8 mouse cellular contexts compared by ENCODE assay signal in genomic region chr13:32801693-32802221, GRCm38 (mm10). TPM values are rescaled to one million over a fixed set of nuclear protein-coding genes. Genes with fewer than 3 reads are reported as not detected.
A peak's percentile ranks its signal among the peaks of the same experiment; 100 is the strongest.
DNase-seq lines count a peak whose midpoint lies in the region; ATAC-seq lines count a peak whose summit lies in the region.

Wrnip1 (plus strand) TSS chr13:32802038.

- peak; percentile 90 for ATAC-seq in megakaryocyte progenitor cell, adult 5-6 weeks (replicated peaks; ENCODE audit: poor library complexity)

- DNase-seq in adipocyte (ENCODE audit: low spot score) = peak; percentile 99
- peak; percentile 98 for DNase-seq in embryo, embryonic 10 days (ENCODE audit: low spot score)
- peak; percentile 91 for DNase-seq in gastrocnemius, postnatal 10 days
- DNase-seq in induced T-regulatory cell, adult 2 months (ENCODE audit: low read depth) = peak; percentile 98
- peak; percentile 98 to 99 for DNase-seq in left cerebral cortex, adult 9 months (ENCODE audit: low spot score in 2 of 2)
- DNase-seq in right cerebral cortex, postnatal 14 days = peak; percentile 97
- DNase-seq in urinary bladder, postnatal 36 days (ENCODE audit: low spot score in 2 of 2) = peak; percentile 91 to 98

RNA-seq across cellular contexts. Expression of gene Wrnip1, which starts in this region (rescaled TPM):
- total RNA-seq in gastrocnemius, postnatal 10 days (2021) = 10 to 100 TPM; 13.0 to 16.4 TPM
- total RNA-seq in megakaryocyte progenitor cell, adult 5-6 weeks (2015) = 14.6 and 18.2 TPM in 2 replicates
- 32.3 and 39.6 TPM in 2 replicates for total RNA-seq in megakaryocyte progenitor cell, adult 5-6 weeks (2017)

Comparison
In these comparisons a context has a peak if more than half of its experiments do, and no peak if none do; other contexts are left out.
1. Peak in every context shown above with its lines: DNase-seq and ATAC-seq.